Mouse (Mus musculus) mesoderm, embryonic 11.5 days (tissue): ENCODE measurements at regions not wholly inside any gene's neighbourhood (a gene's known extent, or its start where the extent isn't known, plus 50 kb on each side); places are given as distances from the start of the nearest gene placed in this dataset.

Source experiments
- DNase-seq: peaks from one replicate; pipeline ENCODE4 v3.0.0-alpha.2; 2012; ENCODE audit warnings: low read depth, low spot score

GRCm38 (mm10) chr13:98438206-98438605, 53.6 kb downstream of the Gm10320 start:
- DNase-seq: no peak

- DNase-seq: no peak
These were observed 54.8 kb downstream of the Gm10320 start for GRCm38 (mm10) chr13:98436961-98437360.

GRCm38 (mm10) chr13:98435245-98435975, 56.4 kb downstream of the Gm10320 start:
- DNase-seq: no peak

GRCm38 (mm10) chr13:98429851-98430250, 62.0 kb downstream of the Gm10320 start:
- no peak for DNase-seq

- DNase-seq: peak; percentile 43
These were observed 64.1 kb downstream of the Gm10320 start for GRCm38 (mm10) chr13:98427660-98428059.

- no peak for DNase-seq
These were observed 66.8 kb downstream of the Gm10320 start for GRCm38 (mm10) chr13:98425026-98425425.

- DNase-seq: no peak
These were observed 67.8 kb downstream of the Gm10320 start for GRCm38 (mm10) chr13:98424000-98424399.

GRCm38 (mm10) chr13:98420419-98421043, 66.5 kb downstream of the Foxd1 start:
- no peak for DNase-seq

GRCm38 (mm10) chr13:98417736-98418135, 63.7 kb downstream of the Foxd1 start:
- no peak for DNase-seq

GRCm38 (mm10) chr13:98416457-98416856, 62.4 kb downstream of the Foxd1 start:
- no peak for DNase-seq

GRCm38 (mm10) chr13:98414851-98415250, 60.8 kb downstream of the Foxd1 start:
- DNase-seq: no peak

- DNase-seq: no peak
These were observed 59.2 kb downstream of the Foxd1 start for GRCm38 (mm10) chr13:98413233-98413632.
